ENCODE assay signal across 17 mouse cellular contexts in genomic region chr7:48834989-48835626, GRCm38 (mm10). TPM values are rescaled to one million over a fixed set of nuclear protein-coding genes. Genes with fewer than 3 reads are reported as not detected.
DNase-seq lines count a peak whose midpoint lies in the region; ATAC-seq and TF ChIP-seq lines count a peak whose summit lies in the region.
"Had no signal": no experiment of that assay in that cellular context is flagged by ENCODE, and none has a peak within 500 bp of the region (broad histone marks: within the 10 kb centered on the region; RNA-seq: fewer than 3 reads in every experiment).

No protein-coding gene starts in this region.

- H3K36me3 ChIP-seq in heart, postnatal 0 days (replicated peaks; ENCODE audit: control insufficient read depth, insufficient read depth, low read length): peaks cover 75% of the 10 kb centered on the region
- H3K36me3 ChIP-seq in midbrain, embryonic 12.5 days: no peaks in the 10 kb centered on the region
- H3K36me3 ChIP-seq: embryonic facial prominence, embryonic 15.5 days; liver, embryonic 15.5 days had no signal

- peaks cover 30% of the 10 kb centered on the region for H3K4me1 ChIP-seq in heart, postnatal 0 days (ENCODE audit: control insufficient read depth, insufficient read depth)
- peaks cover 14% of the 10 kb centered on the region for H3K4me1 ChIP-seq in midbrain, embryonic 12.5 days
- H3K4me1 ChIP-seq: embryonic facial prominence, embryonic 15.5 days; liver, embryonic 15.5 days had no signal

- TF ChIP-seq EP300 in heart, postnatal 0 days (IDR thresholded peaks at IDR 0.05; ENCODE audit: low read depth): no peak

- no peak overlapping the region for H3K4me2 ChIP-seq in heart, postnatal 0 days (ENCODE audit: low read depth, low read length)
- no peak overlapping the region for H3K4me2 ChIP-seq in midbrain, embryonic 12.5 days (replicated peaks)
- H3K4me2 ChIP-seq: embryonic facial prominence, embryonic 15.5 days; liver, embryonic 15.5 days had no signal

- H3K27ac ChIP-seq in heart, postnatal 0 days (ENCODE audit: low read depth): 0 out of 2 replicates have a peak overlapping the region, but pooled peaks have one; percentile 5
- H3K27ac ChIP-seq in midbrain, embryonic 12.5 days (replicated peaks): no peak overlapping the region
- H3K27ac ChIP-seq: embryonic facial prominence, embryonic 15.5 days; liver, embryonic 15.5 days; macrophage had no signal

- ATAC-seq in heart, postnatal 0 days (ENCODE audit: insufficient read depth, low read depth): no peak
- ATAC-seq in midbrain, embryonic 12.5 days (ENCODE audit: low FRiP score, low read depth): peak; percentile 54
- ATAC-seq: activated CD4-positive, CD25-positive, alpha-beta regulatory T cell, adult 4 months had no signal

- H3K9me3 ChIP-seq in heart, postnatal 0 days (replicated peaks; ENCODE audit: control insufficient read depth, low read length): no peaks in the 10 kb centered on the region
- H3K9me3 ChIP-seq in midbrain, embryonic 12.5 days: no peaks in the 10 kb centered on the region
- H3K9me3 ChIP-seq: embryonic facial prominence, embryonic 15.5 days; liver, embryonic 15.5 days had no signal

- no peak for TF ChIP-seq CTCF in heart, postnatal 0 days (IDR thresholded peaks at IDR 0.05; ENCODE audit: low read depth)

- no peaks in the 10 kb centered on the region for H3K27me3 ChIP-seq in heart, postnatal 0 days (ENCODE audit: control insufficient read depth, insufficient read depth, low read length)
- peaks cover 91% of the 10 kb centered on the region for H3K27me3 ChIP-seq in midbrain, embryonic 12.5 days
- H3K27me3 ChIP-seq: embryonic facial prominence, embryonic 15.5 days; liver, embryonic 15.5 days had no signal

- H3K4me3 ChIP-seq in heart, postnatal 0 days (ENCODE audit: low read depth, low read length): no peak overlapping the region
- no peak overlapping the region for H3K4me3 ChIP-seq in midbrain, embryonic 12.5 days
- H3K4me3 ChIP-seq: embryonic facial prominence, embryonic 15.5 days; liver, embryonic 15.5 days had no signal

- 74% methylated on average over 12 of the region's 12 CpGs for WGBS in heart, postnatal 0 days
- WGBS in midbrain, embryonic 12.5 days: 48% methylated on average over 12 of the region's 12 CpGs

- no peak for DNase-seq in heart, postnatal 0 days (ENCODE audit: low spot score)
- no peak for DNase-seq in heart, adult 18-20 months
- peak; percentile 33 for DNase-seq in embryo, embryonic 11 days
- peak; percentile 13 for DNase-seq in retina, embryonic 14.5 days (ENCODE audit: low spot score)
- DNase-seq in right cerebral cortex, postnatal 25 days: no peak
- DNase-seq in adrenal gland, adult 8-10 months: no peak
- DNase-seq: cerebellum, postnatal 14 days; kidney, adult 8-10 months had no signal

- H3K9ac ChIP-seq in heart, postnatal 0 days (replicated peaks; ENCODE audit: low read depth, low read length): no peak overlapping the region
- no peak overlapping the region for H3K9ac ChIP-seq in midbrain, embryonic 12.5 days (replicated peaks)
- H3K9ac ChIP-seq: embryonic facial prominence, embryonic 15.5 days; liver, embryonic 15.5 days had no signal

RNA-seq across cellular contexts. Expression of gene Csrp3, which starts 12.7 kb away (rescaled TPM):
- total RNA-seq in heart, postnatal 0 days (2014; rRNA removed; ENCODE audit: low replicate concordance): 1,353 and 1,464 TPM in 2 replicates
- polyA plus RNA-seq in heart, postnatal 0 days (2015; fragmentation: Nextera tagmentation; extraction: Ambion mirVana): 1,907 and 1,928 TPM in 2 replicates
- 1,000 to 10,000 TPM; 1,990 to 2,288 TPM for total RNA-seq in heart, adult 18-20 months (2021)
- polyA plus RNA-seq in midbrain, embryonic 12.5 days (2016; fragmentation: Nextera tagmentation; extraction: Ambion mirVana): 0.27 and 0.56 TPM in 2 replicates
- not detected for total RNA-seq in adrenal gland, adult 8-10 months (2022)
- total RNA-seq: left cerebral cortex, postnatal 36 days had no signal
- polyA plus RNA-seq: activated CD4-positive, CD25-positive, alpha-beta regulatory T cell, adult 4 months; frontal cortex, adult 2 months; macrophage; small intestine, adult 2 months; testis, adult 2 months had no signal

RNA-seq across cellular contexts. Expression of gene E2f8, which starts 46.3 kb away (rescaled TPM):
- 5.8 and 5.9 TPM in 2 replicates for total RNA-seq in heart, postnatal 0 days (2014; rRNA removed; ENCODE audit: low replicate concordance)
- polyA plus RNA-seq in heart, postnatal 0 days (2015; fragmentation: Nextera tagmentation; extraction: Ambion mirVana): 3.0 and 3.5 TPM in 2 replicates
- under 1 TPM; 0.45 to 0.82 TPM for total RNA-seq in heart, adult 18-20 months (2021)
- polyA plus RNA-seq in midbrain, embryonic 12.5 days (2016; fragmentation: Nextera tagmentation; extraction: Ambion mirVana): 12.8 and 15.5 TPM in 2 replicates
- total RNA-seq in adrenal gland, adult 8-10 months (2022): 1 to 10 TPM in 3 of 4 experiments, under 1 TPM in 1; 0.17 to 1.5 (median 1.3) TPM

RNA-seq across cellular contexts. Expression of gene Zdhhc13, which starts 46.3 kb away (rescaled TPM):
- total RNA-seq in heart, postnatal 0 days (2014; rRNA removed; ENCODE audit: low replicate concordance): 51.6 and 58.5 TPM in 2 replicates
- polyA plus RNA-seq in heart, postnatal 0 days (2015; fragmentation: Nextera tagmentation; extraction: Ambion mirVana): 26.9 and 29.5 TPM in 2 replicates
- 10 to 100 TPM; 11.2 to 13.8 TPM for total RNA-seq in heart, adult 18-20 months (2021)
- polyA plus RNA-seq in midbrain, embryonic 12.5 days (2016; fragmentation: Nextera tagmentation; extraction: Ambion mirVana): 31.6 and 35.7 TPM in 2 replicates
- 10 to 100 TPM; 10.2 to 11.6 (median 11.0) TPM for total RNA-seq in adrenal gland, adult 8-10 months (2022)

Comparison
In these comparisons a context has a peak if more than half of its experiments do, and no peak if none do; other contexts are left out.
1. DNase-seq: peak in embryo, embryonic 11 days (single experiment) and retina, embryonic 14.5 days (single experiment); none in heart, postnatal 0 days (single experiment), heart, adult 18-20 months (0 of 2), right cerebral cortex, postnatal 25 days (single experiment) and adrenal gland, adult 8-10 months (single experiment).
2. RNA of gene Csrp3, which starts 12.7 kb away (total RNA-seq): 1,990 to 2,288 TPM in heart, adult 18-20 months and 1,353 to 1,464 TPM in heart, postnatal 0 days; not detected in adrenal gland, adult 8-10 months; every median in the first group is over 1,000 times any median in the second.